Mouse (Mus musculus): ENCODE measurements around the gene Parp4. TPM values are rescaled to one million over a fixed set of nuclear protein-coding genes. Genes with fewer than 3 reads are reported as not detected.

Parp4 gene
- total RNA-seq, 1 experiment from 2014 or later = 25.7 TPM

DNA sequence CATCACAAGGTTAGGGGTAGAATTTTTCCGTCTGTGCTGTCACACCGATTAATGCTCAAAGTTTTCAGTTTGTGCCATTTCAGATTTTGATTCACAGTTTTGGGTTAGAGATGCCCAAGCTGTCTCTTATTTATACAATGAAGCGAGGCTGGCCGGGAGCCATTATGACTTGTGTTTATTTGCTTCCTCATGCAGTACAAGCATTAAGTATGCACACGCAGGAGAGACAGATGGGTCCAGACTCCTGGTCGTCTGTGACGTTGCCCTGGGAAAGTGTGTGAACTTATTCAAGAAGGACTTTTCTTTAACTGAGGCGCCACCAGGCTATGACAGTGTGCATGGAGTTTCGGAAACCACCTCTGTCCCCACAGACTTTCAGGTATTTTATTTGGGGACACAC lies 26.6 kb downstream of the Parp4 start:
- no peak for ATAC-seq (ENCODE audit: extremely low read depth, insufficient number of reproducible peaks, low FRiP score, poor library complexity, severe bottlenecking)

DNA sequence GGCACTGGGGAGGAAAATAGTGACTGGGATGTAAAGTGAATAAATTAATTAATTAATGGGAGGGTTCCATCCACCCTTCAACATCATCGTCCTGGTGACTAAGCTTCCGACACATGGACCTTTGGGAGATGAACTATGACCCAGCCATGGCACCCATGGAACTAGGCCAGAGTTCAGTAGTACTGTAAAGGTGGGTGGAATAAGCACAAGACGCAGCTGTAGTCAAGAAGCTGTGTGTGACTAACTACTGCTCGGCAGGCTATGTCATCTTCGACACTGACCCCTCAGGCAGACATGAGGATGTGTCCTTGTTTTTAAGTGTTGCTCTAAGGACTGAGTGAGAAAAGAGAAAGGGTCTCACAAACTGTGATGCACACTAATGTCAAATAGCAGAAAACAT lies 29.0 kb downstream of the Parp4 start:
- ATAC-seq (ENCODE audit: extremely low read depth, insufficient number of reproducible peaks, low FRiP score, poor library complexity, severe bottlenecking) = no peak

DNA sequence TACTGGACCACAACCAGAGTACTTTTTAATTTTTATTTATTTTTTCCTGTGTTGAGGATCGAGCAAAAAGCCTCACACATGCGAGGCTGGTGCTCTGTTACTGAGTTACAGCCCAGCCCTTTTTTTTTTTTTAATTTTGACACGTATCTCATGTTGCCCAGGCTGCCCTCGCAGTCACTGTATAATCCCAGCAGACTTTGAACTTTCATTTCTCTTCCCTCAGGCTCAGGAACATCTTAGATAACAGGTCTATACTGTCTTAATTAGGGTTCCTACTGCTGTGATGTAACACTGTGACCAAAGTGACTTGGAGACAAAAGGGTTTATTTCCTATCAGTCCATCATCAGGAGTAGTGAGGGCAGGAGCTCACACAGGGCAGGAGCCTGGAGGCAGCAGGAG lies 29.7 kb downstream of the Parp4 start:
- ATAC-seq (ENCODE audit: extremely low read depth, insufficient number of reproducible peaks, low FRiP score, poor library complexity, severe bottlenecking) = no peak

DNA sequence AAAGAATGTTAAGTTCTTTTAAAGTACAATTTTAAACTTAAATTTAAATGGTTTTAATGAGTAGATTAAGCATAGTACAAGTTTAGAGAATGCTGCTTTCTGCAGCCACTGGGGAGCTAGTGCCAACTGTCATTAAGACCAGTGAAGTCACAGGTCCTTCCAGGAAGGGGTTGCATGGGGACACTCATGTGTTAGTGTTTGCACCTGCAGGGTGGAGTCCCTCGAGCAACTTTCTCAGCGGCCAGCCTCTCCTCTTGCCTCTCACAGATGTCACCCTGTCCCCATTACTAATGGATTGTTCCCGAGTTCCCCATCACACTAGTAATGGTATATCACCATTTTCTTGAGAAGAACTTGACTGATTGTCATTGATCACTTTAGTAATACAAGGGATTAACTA lies 37.8 kb downstream of the Parp4 start:
- no peak for ATAC-seq (ENCODE audit: extremely low read depth, insufficient number of reproducible peaks, low FRiP score, poor library complexity, severe bottlenecking)

DNA sequence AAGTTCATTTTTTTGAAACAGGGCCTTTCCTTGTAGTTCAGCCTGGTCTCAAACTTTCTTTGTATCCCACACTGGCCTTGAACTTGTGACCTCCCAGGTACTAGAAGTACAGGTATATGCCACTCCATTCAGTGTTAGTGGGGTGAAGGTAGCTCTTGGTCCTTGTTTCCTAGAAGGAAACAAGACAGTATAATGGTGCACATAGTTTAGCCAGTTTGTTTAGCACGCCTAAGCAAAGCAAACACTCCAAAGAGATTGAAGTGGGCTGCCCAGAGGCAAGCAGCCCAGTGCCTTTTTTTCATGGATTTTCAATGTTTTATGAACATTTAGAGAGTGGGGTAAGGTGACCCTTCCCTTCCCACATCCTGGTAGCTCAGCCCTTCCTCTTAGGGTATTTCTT lies 42.1 kb downstream of the Parp4 start:
- ATAC-seq (ENCODE audit: extremely low read depth, insufficient number of reproducible peaks, low FRiP score, poor library complexity, severe bottlenecking) = no peak

DNA sequence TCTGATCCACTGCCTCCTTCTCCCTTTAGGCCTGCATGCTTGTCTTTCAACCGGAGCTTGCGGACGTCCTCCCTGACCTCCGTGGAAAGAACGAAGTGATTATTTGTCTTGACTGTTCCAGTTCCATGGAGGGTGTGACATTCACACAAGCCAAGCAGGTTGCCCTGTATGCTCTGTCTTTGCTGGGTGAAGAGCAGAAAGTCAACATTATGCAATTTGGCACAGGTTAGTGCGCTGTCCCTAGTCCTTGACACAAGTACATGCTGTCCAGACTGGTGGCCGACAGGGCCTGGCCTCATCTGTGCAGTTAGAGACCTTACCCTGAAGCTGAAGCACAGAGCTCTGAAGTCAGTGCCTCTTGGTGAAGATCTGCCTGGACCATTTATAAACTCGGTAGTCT lies 45.0 kb downstream of the Parp4 start:
- no peak for ATAC-seq (ENCODE audit: extremely low read depth, insufficient number of reproducible peaks, low FRiP score, poor library complexity, severe bottlenecking)

DNA sequence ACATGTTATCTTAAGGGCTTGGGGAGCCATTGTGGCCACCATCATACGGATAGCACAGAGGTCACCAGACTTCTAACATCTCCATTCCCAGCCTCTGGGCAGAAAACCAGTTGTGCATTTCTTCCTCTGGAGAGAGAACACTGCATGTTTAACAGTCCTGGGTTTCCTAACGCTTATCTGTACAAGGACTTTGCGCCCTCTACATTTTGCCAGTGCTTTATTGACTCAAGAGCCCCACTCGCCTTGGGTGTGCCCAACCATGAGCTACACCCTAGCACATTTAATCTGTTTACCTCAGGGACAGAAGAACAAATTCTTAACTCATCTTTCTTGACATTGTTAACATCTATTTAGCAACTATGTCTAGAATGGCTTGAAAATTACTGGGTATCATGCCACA lies 50.8 kb downstream of the Parp4 start:
- no peak for ATAC-seq (ENCODE audit: extremely low read depth, insufficient number of reproducible peaks, low FRiP score, poor library complexity, severe bottlenecking)

DNA sequence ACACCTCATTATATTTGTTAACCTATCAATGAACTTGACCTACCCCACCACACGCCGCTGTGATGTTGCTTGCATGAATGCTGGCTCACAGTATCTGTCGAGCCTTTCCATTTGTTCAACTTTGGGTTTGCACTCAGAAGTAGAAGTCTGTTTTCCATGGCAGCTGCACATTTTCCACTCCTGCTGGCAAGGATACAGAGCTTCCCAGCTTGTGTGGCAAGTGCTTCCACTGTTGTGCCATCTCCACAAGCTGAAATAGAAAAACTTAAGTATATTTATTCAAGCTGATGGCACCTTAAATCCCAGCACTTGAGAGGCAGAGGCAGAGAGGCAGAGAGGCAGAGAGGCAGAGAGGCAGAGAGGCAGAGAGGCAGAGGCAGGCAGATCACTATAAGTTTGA lies 52.9 kb downstream of the Parp4 start:
- ATAC-seq (ENCODE audit: extremely low read depth, insufficient number of reproducible peaks, low FRiP score, poor library complexity, severe bottlenecking) = no peak

DNA sequence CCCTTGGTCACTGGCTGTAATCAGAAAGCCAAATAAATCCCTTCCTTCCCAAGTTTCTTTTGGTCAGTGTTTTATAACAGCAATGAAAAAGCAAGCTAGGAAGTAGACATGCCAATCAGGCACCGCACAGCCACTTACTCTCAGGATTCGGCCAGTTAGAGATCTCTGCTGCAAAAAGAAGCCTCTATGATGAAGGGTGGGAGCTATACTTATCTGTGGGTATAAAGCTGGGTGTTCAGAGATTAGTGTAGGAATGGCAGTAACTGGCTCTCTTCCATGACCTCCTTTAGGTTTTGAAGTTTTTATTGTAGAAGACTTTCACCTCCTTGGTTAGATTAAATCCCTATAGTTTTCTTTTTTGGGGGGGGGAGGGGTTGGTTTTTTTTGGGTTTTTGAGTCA lies 55.7 kb downstream of the Parp4 start:
- no peak for ATAC-seq (ENCODE audit: extremely low read depth, insufficient number of reproducible peaks, low FRiP score, poor library complexity, severe bottlenecking)

DNA sequence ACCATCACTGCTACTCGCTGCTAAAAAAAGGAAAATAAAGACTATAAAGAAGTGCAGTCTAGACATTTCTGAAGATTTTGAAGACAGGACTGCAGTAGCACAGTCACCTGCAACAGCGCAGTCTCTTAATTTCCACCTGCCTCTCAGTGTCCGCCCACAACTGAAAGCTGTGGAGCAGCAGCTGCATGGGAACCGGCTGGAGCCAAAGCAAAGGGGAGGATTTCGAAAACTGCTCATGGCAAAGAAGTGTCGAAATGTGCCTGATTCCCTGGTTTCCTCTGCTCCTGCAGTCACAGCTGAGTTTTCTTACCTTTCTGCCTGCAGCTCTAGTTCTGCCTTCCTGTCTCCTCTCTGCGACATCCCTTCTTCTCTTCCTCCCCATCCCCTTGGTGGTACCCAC lies 71.8 kb downstream of the Parp4 start:
- no peak for ATAC-seq (ENCODE audit: extremely low read depth, insufficient number of reproducible peaks, low FRiP score, poor library complexity, severe bottlenecking)

DNA sequence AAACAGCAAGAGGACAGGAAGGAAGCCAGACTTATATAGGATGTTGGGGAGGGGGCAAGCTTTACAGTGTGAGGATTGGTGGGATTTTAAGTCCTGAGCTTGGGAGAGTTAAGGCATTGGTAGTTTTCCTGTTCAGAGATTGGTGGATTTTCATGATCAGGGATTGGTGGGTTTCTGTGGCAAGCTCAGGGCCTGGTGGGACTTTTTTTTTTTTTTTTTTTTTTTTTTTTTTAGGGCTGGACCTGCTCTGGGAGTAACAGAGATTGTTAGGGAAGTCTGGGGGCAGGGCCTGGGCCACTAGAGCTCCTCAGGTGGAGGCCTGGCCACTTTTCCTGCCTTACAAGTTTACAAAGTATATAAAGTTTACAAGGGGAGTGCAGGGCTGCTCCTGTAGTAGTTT lies 74.0 kb downstream of the Parp4 start:
- no peak for ATAC-seq (ENCODE audit: extremely low read depth, insufficient number of reproducible peaks, low FRiP score, poor library complexity, severe bottlenecking)

DNA sequence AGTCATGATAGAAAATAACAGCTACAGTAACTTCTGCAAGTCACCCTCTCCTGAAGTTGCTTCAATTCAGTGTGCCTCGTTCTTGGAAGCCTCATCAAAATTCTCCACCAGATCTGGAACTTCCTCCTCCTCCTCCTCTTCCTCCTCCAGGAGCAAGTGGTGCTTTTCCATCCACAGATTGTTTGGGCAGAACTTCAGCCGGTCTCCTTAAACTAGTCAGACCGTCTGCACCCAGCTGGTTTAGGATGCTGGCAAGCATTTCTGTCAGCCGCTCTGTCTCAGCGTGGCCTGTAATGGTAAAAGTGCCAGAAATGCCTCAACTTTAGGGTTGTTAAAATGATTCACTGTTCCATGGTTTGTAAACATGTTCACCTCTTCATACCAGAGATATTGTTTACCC lies 90.2 kb downstream of the Parp4 start:
- ATAC-seq (ENCODE audit: extremely low read depth, insufficient number of reproducible peaks, low FRiP score, poor library complexity, severe bottlenecking) = no peak

DNA sequence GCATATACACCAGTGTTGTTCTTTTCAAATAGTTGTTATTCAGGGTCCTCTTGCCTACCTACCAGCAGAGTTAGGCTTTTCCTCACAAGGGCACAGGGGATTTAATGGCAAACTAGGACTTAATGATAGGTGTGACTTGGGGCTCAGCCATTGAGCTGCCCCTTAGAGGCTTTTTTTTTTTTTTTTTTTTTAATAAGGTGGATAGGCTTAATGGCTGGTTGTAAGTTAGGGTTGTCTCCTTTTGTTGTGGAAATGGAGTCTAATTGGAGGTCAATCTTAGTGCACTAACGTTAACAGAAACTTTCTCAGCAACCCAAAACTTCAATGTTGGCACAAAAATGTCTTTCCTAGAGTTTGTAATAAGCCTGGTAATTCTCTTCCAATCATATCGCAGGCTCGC lies 91.5 kb downstream of the Parp4 start:
- ATAC-seq (ENCODE audit: extremely low read depth, insufficient number of reproducible peaks, low FRiP score, poor library complexity, severe bottlenecking) = no peak

DNA sequence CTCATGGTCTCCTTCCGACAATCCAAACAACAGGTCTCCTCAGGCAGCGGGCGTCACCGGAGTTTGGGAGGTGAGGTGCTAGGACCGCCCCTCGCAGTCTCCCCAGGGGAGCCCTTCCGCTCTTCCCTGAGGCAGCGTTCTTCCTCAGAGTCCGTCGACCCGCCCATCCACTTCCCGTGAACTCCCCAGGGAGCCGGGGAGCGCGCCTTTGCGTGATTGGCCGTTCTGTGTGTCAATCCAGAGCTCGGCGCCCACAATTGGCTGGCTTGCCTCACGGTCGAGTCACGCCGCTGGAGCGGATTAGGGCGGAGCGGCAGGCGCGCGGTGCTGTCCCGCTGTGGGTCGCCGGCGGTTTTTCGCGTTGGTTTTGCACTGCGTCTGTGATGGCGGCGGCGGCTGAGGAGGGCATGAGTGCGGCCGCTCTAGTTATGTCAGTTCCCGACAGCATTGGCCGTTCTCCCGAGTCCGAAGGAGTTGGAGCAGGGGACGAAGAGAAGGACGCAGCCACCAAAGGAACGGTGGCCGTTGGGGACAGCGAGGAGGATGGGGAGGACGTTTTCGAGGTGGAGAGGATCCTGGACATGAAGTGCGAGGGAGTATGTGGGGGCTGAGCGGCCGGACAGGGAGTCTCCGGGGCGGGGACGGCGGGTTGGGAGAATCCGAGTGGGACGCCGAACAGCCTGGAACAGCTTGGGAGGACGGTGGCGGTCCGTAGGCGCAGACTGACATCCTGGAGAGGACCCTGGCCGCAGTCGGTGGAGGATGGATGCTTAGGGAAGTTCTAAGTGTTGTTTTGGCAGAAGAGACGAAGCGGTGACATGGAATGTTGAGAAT lies 92.8 kb downstream of the Parp4 start, which contains the start of gene Mphosph8:
Gene Mphosph8 (plus strand): TSS at position 280 of the 834 bp plus-strand sequence.
- ATAC-seq (ENCODE audit: extremely low read depth, insufficient number of reproducible peaks, low FRiP score, poor library complexity, severe bottlenecking) = peak; percentile 100

DNA sequence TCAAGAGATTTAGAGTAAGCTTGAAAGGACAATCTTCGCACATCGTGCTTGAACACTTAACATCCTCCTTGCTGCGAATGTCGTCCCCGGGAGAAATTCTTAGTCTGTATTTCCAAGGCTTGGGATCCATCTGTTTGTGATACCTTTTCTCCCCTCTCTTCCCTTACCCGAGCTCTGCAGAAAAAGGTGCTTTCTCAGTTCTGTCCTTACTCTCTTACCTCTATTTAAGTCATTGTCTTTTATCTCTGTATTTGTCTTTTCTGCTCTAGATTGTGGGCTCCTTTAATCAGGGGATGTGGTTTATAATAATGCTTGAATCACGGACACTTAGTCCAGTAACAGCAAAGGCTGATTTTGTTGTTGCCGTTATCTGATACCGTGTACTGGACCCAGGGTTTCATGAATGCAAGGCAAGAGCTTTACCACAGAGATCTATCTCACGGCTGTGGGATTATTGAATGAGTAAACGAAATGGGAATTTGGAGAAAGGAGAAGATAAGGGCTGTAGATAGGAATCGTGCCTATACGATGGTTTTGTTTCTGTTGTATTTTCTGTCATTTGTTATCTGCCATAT lies 93.7 kb downstream of the Parp4 start:
- no peak for ATAC-seq (ENCODE audit: extremely low read depth, insufficient number of reproducible peaks, low FRiP score, poor library complexity, severe bottlenecking)

DNA sequence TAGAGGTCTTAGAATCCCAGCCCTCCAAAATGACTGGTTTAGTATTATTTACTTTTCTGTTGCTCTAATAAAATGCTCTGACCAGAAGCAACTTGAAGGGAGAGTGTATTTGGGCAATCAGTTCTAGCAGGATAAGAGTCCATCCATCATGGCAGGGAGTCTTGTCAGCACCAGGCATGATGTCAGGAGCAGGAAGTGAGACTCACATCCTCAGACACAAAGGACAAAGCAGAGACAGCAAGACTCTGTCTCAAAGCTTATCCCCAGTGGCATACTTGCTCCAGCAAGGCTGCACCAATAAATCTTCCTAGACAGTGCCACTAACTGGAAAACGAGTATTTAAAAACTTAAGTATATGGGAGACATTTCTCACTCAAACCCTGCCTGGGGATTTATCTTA lies 110.0 kb downstream of the Parp4 start:
- ATAC-seq (ENCODE audit: extremely low read depth, insufficient number of reproducible peaks, low FRiP score, poor library complexity, severe bottlenecking) = no peak

DNA sequence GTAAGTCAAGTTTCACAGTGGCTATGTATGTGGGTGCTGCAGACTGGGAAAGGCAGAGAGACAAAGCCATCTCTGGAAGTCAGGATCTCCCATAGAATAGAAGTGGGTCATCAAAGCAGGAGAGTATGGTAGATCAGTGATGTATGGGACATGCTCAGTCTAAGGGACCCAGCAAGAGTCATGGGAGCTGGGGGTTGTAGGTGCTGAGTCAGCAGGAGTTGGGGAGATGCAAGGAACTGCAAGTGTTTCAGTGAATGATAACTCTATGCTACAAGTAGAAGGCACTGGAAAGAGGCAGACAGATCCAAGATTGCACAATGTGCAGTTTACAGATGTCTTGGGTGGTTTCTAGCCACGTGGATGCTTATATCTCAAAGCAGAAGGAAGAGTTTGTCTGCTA lies 113.7 kb downstream of the Parp4 start:
- no peak for ATAC-seq (ENCODE audit: extremely low read depth, insufficient number of reproducible peaks, low FRiP score, poor library complexity, severe bottlenecking)

DNA sequence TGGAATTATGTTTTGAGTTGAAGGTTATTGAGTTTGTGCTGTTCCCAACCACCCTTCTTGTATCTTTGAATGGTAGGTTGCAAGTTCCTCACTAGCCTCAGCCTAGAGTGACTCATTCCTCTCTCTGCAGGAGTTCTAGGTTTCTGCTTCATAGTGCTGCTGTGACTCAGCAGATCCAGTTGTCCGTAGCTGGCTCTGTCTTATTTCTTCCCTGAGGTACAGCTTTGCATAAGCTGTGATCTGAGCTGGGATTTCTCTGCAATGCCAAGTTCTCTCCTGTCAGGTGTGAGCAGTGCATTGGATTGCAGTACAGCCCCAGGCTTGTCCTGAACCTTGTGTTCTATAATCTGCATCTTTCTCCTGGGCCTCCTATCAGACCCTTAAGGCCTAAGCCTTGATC lies 114.3 kb downstream of the Parp4 start:
- no peak for ATAC-seq (ENCODE audit: extremely low read depth, insufficient number of reproducible peaks, low FRiP score, poor library complexity, severe bottlenecking)

DNA sequence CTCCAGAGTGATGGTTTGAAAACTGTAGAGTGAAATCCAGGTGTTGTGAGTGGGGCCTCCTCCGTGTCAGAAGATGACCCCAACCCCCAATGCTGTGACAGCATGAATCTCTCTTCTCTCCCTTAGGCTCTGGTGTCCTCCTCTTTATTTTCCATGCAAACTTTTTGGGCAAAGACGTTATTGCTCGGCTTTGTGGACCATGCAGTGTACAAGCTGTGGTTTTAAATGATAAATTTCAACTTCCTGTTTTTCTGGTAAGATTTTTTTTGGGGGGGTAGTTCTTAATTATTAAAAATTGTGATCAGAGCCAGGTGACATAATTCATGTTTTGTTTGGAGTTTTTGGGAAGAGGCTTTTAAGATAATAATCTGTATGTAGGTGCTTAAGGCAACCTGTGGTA lies 120.1 kb downstream of the Parp4 start:
- no peak for ATAC-seq (ENCODE audit: extremely low read depth, insufficient number of reproducible peaks, low FRiP score, poor library complexity, severe bottlenecking)

DNA sequence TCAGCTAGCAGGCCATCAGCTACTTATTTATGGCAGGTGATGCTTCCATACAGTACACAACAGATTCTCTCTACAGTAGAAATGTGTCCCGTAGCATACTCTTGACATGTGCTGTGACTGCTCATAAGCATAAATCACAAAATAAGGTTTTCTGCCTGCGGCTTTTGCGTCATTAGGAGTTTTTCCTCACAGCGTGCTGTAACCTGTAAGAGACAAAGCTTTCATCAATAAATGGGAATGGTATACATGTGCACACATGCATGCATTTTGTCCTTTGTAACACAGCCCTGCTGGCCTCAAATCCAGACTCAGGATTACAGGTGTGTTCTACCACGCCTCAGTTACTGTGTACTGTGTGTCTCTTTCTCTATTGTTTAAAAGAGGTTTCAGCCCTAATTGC lies 122.4 kb downstream of the Parp4 start:
- ATAC-seq (ENCODE audit: extremely low read depth, insufficient number of reproducible peaks, low FRiP score, poor library complexity, severe bottlenecking) = no peak

DNA sequence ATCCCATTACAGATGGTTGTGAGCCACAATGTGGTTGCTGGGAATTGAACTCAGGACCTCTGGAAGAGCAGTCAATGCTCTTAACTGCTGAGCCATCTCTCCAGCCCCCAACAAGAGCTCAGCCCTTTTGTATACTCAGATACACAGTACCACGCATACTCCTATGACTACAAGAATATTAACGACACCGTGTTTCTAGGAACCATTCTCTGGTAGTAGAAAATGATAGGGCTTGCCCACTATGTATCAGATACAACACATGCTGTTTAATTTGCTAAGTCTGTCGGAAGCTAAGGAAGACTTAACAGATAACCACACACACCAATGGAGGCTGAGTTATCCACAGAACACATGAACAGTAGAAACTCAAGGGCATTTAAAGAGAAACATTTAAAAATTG lies 127.2 kb downstream of the Parp4 start:
- ATAC-seq (ENCODE audit: extremely low read depth, insufficient number of reproducible peaks, low FRiP score, poor library complexity, severe bottlenecking) = no peak

Data from neutrophil, adult 5-6 weeks (primary cell).